Mouse (Mus musculus): ENCODE measurements around the gene Arhgap10. TPM values are rescaled to one million over a fixed set of nuclear protein-coding genes. Genes with fewer than 3 reads are reported as not detected.

Arhgap10 gene
- polyA plus RNA-seq, 1 experiment from 2014 or later, result 6.3 TPM

GRCm38 (mm10) chr8:77451052-77451451, 66.7 kb downstream of the Arhgap10 start:
- 85% methylated on average over 5 of the region's 5 CpGs for WGBS
- Histone ChIP-seq H3K27me3 (no peaks in the 10 kb centered on the region), H3K4me1 (replicated peaks) (peaks cover 4% of the 10 kb centered on the region; the same call in 1 of the 2 replicates), H3K9ac (no peak overlapping the region), H3K4me3 (no peak overlapping the region), H3K4me2 (no peak overlapping the region), H3K9me3 (peaks cover 16% of the 10 kb centered on the region; the same call in 1 of the 2 replicates), H3K27ac (no peak overlapping the region), H3K36me3 (peaks cover 15% of the 10 kb centered on the region; the same call in 1 of the 2 replicates)
- ATAC-seq (ENCODE audit: low FRiP score), result no peak

- Histone ChIP-seq H3K36me3 (peaks cover 15% of the 10 kb centered on the region; the same call in 1 of the 2 replicates), H3K4me2 (no peak overlapping the region), H3K9ac (no peak overlapping the region), H3K9me3 (peaks cover 16% of the 10 kb centered on the region; the same call in 1 of the 2 replicates), H3K4me3 (no peak overlapping the region), H3K27me3 (no peaks in the 10 kb centered on the region), H3K27ac (no peak overlapping the region), H3K4me1 (replicated peaks) (peaks cover 5% of the 10 kb centered on the region; the same call in 1 of the 2 replicates)
- WGBS, result 80% methylated on average over 12 of the region's 12 CpGs
- peak; percentile 57; the same call in 1 of the 2 replicates for ATAC-seq (ENCODE audit: low FRiP score)
Measured at GRCm38 (mm10) chr8:77446294-77446693, 71.5 kb downstream of the Arhgap10 start.

DNA sequence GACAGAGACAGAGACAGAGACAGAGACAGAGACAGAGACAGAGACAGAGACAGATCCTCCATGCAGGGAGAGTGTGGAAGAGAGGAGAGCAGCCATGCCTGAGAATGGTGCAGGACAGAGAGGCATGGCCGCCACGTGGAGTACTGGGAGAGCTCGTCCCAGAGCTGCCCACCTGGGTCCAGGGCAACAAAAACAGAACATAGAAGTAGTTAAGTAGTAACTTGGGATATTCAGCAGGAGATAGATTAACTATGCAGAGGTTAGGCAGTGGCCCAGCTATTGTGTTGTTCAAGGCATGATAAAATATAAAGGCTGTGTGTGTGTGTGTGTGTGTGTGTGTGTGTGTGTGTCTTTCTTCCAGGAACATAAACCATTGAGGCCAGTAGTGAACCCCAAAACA, 72.1 kb downstream of the Arhgap10 start:
- Histone ChIP-seq H3K27me3 (no peaks in the 10 kb centered on the region), H3K9me3 (peaks cover 16% of the 10 kb centered on the region; the same call in 1 of the 2 replicates), H3K4me1 (replicated peaks) (peaks cover 5% of the 10 kb centered on the region; the same call in 1 of the 2 replicates), H3K36me3 (peaks cover 14% of the 10 kb centered on the region; the same call in 1 of the 2 replicates), H3K9ac (no peak overlapping the region), H3K27ac (no peak overlapping the region), H3K4me3 (no peak overlapping the region), H3K4me2 (no peak overlapping the region)
- WGBS, result 77% methylated on average over 3 of the region's 3 CpGs
- ATAC-seq (ENCODE audit: low FRiP score), result no peak

GRCm38 (mm10) chr8:77444166-77444870, 73.4 kb downstream of the Arhgap10 start:
- Histone ChIP-seq H3K9me3 (peaks cover 13% of the 10 kb centered on the region; the same call in 1 of the 2 replicates), H3K4me3 (no peak overlapping the region), H3K27ac (no peak overlapping the region), H3K36me3 (0 out of 2 replicates have a peak, but pooled peaks cover 3% of the 10 kb centered on the region), H3K9ac (no peak overlapping the region; the same call in 1 of the 2 replicates), H3K4me1 (replicated peaks) (peaks cover 5% of the 10 kb centered on the region; the same call in 1 of the 2 replicates), H3K4me2 (no peak overlapping the region), H3K27me3 (no peaks in the 10 kb centered on the region)
- WGBS, result 85% methylated on average over 10 of the region's 10 CpGs
- no peak for ATAC-seq (ENCODE audit: low FRiP score)

DNA sequence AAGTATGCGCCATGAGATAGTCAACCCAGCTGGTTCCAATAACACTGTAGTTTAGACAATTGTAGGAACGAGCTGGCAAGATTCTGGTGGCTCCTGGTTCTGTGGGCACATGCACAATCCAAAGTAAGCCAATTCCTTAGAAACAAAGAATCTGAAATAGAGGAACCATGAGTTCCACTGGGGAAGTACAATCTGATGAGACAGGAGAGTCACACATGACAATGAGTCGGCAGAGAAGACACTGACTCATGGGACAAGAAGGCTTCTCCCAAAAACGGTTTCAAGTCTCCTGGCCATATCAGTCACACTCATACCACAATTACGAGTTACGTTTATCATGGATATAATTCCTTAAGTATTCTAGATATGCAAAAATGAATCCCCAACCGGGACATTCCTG, 75.3 kb downstream of the Arhgap10 start:
- no peak overlapping the region for H3K9ac ChIP-seq
- H3K27me3 ChIP-seq, result no peaks in the 10 kb centered on the region
- 93% methylated on average over 7 of the region's 7 CpGs for WGBS
- no peak overlapping the region for H3K4me2 ChIP-seq
- ATAC-seq (ENCODE audit: low FRiP score), result no peak
- H3K9me3 ChIP-seq, result peaks cover under 1% of the 10 kb centered on the region; the same call in 1 of the 2 replicates
- no peaks in the 10 kb centered on the region for H3K36me3 ChIP-seq
- H3K27ac ChIP-seq, result no peak overlapping the region
- H3K4me1 ChIP-seq (replicated peaks), result peaks cover 16% of the 10 kb centered on the region
- no peak overlapping the region for H3K4me3 ChIP-seq

GRCm38 (mm10) chr8:77440913-77441312, 76.8 kb downstream of the Arhgap10 start:
- Histone ChIP-seq H3K36me3 (no peaks in the 10 kb centered on the region), H3K4me1 (replicated peaks) (peaks cover 17% of the 10 kb centered on the region), H3K4me3 (no peak overlapping the region), H3K27ac (no peak overlapping the region), H3K9me3 (no peaks in the 10 kb centered on the region), H3K9ac (no peak overlapping the region), H3K27me3 (no peaks in the 10 kb centered on the region), H3K4me2 (no peak overlapping the region)
- 75% methylated on average over 9 of the region's 9 CpGs for WGBS
- no peak for ATAC-seq (ENCODE audit: low FRiP score)

DNA sequence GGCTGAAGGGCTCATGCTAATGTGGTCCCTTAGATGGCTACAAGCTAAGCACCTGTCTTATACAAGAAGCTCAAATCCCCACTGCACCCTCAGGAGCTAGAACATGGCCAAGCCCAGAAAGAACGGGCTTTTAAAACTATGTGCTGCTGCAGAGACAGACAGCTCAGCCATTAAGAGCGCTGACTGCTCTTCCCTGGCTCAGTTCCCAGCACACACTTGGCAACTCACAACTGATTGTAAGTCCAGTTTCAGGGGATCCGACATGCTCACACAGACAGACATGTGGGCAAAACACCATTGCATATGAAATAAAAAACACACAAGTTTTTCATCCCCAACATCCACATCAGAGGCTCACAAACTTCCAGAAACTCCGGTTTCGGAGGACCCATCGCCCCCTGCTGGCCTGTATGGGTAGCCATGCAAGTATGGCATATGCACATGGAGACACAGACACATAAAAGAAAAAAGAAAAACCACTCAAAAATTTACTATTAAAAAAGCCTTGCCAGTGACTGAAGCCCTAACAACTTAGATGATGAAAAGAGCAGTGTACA, 77.4 kb downstream of the Arhgap10 start:
- Histone ChIP-seq H3K9me3 (no peaks in the 10 kb centered on the region), H3K4me1 (replicated peaks) (peaks cover 17% of the 10 kb centered on the region), H3K27me3 (no peaks in the 10 kb centered on the region), H3K4me2 (no peak overlapping the region), H3K27ac (no peak overlapping the region), H3K4me3 (no peak overlapping the region), H3K9ac (no peak overlapping the region), H3K36me3 (no peaks in the 10 kb centered on the region)
- no peak for ATAC-seq (ENCODE audit: low FRiP score)
- WGBS, result 88% methylated on average over 6 of the region's 6 CpGs

DNA sequence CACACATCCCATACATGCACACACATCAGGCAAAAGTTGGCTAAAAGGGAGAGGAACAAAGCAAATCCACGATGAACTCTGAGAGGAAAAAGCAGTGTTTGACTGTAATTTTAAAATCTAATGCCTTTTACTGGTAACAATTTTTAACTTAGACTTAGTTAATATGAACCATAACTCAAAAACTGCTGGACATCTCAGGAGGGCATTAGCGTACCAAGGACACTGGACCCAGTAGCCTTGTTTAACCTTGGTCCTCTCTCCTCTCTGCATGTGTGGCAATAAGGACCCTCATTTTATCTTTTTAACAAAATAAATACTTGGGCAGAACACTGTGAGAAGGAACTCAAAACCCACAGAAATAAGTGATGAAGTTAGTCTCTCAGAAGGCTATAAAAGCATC, 78.1 kb downstream of the Arhgap10 start:
- no peak for ATAC-seq (ENCODE audit: low FRiP score)
- WGBS, result 92% methylated on average over 2 of the region's 2 CpGs
- H3K36me3 ChIP-seq, result no peaks in the 10 kb centered on the region

GRCm38 (mm10) chr8:77437807-77438493, 79.8 kb downstream of the Arhgap10 start:
- Histone ChIP-seq H3K4me1 (replicated peaks) (peaks cover 21% of the 10 kb centered on the region), H3K4me2 (no peak overlapping the region), H3K9ac (no peak overlapping the region), H3K27me3 (no peaks in the 10 kb centered on the region), H3K36me3 (no peaks in the 10 kb centered on the region), H3K27ac (no peak overlapping the region), H3K9me3 (no peaks in the 10 kb centered on the region), H3K4me3 (no peak overlapping the region)
- ATAC-seq (ENCODE audit: low FRiP score), result peak; percentile 46; the same call in 1 of the 2 replicates
- WGBS, result 58% methylated on average over 9 of the region's 9 CpGs

More for the DNA sequence above, 78.1 kb downstream of the Arhgap10 start:
- Histone ChIP-seq H3K4me3 (no peak overlapping the region), H3K9me3 (no peaks in the 10 kb centered on the region), H3K9ac (no peak overlapping the region), H3K4me2 (no peak overlapping the region), H3K27ac (no peak overlapping the region), H3K4me1 (replicated peaks) (peaks cover 17% of the 10 kb centered on the region), H3K27me3 (no peaks in the 10 kb centered on the region)

- H3K9ac ChIP-seq, result no peak overlapping the region
- no peak for ATAC-seq (ENCODE audit: low FRiP score)
- no peak overlapping the region for H3K4me3 ChIP-seq
- H3K27ac ChIP-seq, result no peak overlapping the region
- no peak overlapping the region for H3K4me2 ChIP-seq
- peaks cover 26% of the 10 kb centered on the region for H3K4me1 ChIP-seq (replicated peaks)
- WGBS, result 38% methylated on average over 15 of the region's 15 CpGs
- H3K36me3 ChIP-seq, result no peaks in the 10 kb centered on the region
- no peaks in the 10 kb centered on the region for H3K27me3 ChIP-seq
- no peaks in the 10 kb centered on the region for H3K9me3 ChIP-seq
Measured at GRCm38 (mm10) chr8:77436013-77436990, 81.5 kb downstream of the Arhgap10 start.

DNA sequence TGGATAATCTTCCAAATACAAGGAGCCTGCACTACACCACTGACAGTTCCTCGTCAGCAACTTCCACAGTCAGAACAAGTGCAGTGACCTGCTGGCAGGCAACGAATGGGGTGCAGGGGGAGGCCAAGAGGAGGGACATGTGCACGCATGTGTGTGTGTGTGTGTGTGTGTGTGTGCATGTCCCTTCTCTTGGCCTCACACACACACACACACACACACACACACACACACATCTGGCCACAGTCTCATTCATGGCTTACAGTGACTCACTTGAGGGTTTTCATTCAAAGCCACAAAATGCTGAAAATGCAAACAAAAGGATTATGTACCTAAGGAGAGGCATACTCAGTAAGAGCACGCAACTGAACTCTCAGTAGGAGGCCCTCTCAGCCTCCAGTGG, 84.5 kb downstream of the Arhgap10 start:
- Histone ChIP-seq H3K27me3 (no peaks in the 10 kb centered on the region), H3K4me2 (0 out of 2 replicates have a peak overlapping the region, but pooled peaks have one; percentile 6), H3K27ac (no peak overlapping the region), H3K9ac (no peak overlapping the region), H3K4me3 (no peak overlapping the region), H3K36me3 (no peaks in the 10 kb centered on the region), H3K9me3 (no peaks in the 10 kb centered on the region), H3K4me1 (replicated peaks) (peaks cover 22% of the 10 kb centered on the region)
- no peak for ATAC-seq (ENCODE audit: low FRiP score)
- 37% methylated on average over 4 of the region's 4 CpGs for WGBS

Data from hindbrain, embryonic 13.5 days (tissue).